Mouse (Mus musculus): ENCODE measurements around the gene Mpc2. TPM values are rescaled to one million over a fixed set of nuclear protein-coding genes. Genes with fewer than 3 reads are reported as not detected.
A peak's percentile ranks its signal among the peaks of the same experiment; 100 is the strongest.

The Mpc2 gene
- polyA plus RNA-seq, 1 experiment from 2014 or later: 780 TPM

- DNase-seq (ENCODE audit: low spot score): no peak
- no peaks in the 10 kb centered on the region; the same call in 1 of the 2 replicates for H3K4me1 ChIP-seq (replicated peaks; ENCODE audit: insufficient read depth, low read length)
- H3K9ac ChIP-seq (ENCODE audit: low read depth, low read length): no peak overlapping the region
- no peak overlapping the region for H3K27ac ChIP-seq
- no peaks in the 10 kb centered on the region for H3K36me3 ChIP-seq (ENCODE audit: insufficient read depth, low read length)
- no peaks in the 10 kb centered on the region for H3K27me3 ChIP-seq (ENCODE audit: insufficient read depth, low read length)
- no peaks in the 10 kb centered on the region for H3K9me3 ChIP-seq (replicated peaks; ENCODE audit: low read length)
- no peak overlapping the region for H3K4me3 ChIP-seq (replicated peaks; ENCODE audit: low read depth, low read length)
- TF ChIP-seq CTCF (IDR thresholded peaks at IDR 0.05; ENCODE audit: low read depth): no peak
- H3K4me2 ChIP-seq (ENCODE audit: low read length): no peak overlapping the region
- ATAC-seq (replicated peaks; ENCODE audit: low FRiP score, low read depth): no peak
Observed at GRCm38 (mm10) chr1:165441201-165441600, 19.2 kb upstream of the Mpc2 start.

DNA sequence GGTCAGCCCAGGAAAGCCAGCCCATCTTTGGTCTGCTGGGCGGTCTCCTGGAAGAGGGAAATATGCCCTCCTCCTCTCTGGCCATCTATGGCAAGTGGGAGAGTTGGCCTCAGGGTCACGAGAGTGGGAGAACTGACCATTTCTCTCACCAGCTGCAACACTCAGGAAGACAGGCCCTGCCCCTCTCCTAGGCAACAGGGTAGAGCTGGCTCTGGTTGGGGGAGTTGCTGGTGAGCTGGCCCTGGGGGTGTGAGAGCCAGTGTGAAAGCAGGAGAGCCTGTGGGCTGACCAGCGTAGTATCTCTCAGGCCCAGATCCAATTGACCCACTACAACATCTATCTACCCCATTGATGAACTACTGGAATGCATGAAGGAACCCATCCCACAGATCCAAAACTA, 18.7 kb upstream of the Mpc2 start:
- peak; percentile 24 for DNase-seq (ENCODE audit: low spot score)
- Histone ChIP-seq H3K36me3 (ENCODE audit: insufficient read depth, low read length) (no peaks in the 10 kb centered on the region), H3K27ac (no peak overlapping the region), H3K9ac (ENCODE audit: low read depth, low read length) (no peak overlapping the region), H3K4me1 (replicated peaks; ENCODE audit: insufficient read depth, low read length) (no peaks in the 10 kb centered on the region; the same call in 1 of the 2 replicates), H3K4me3 (replicated peaks; ENCODE audit: low read depth, low read length) (no peak overlapping the region), H3K27me3 (ENCODE audit: insufficient read depth, low read length) (no peaks in the 10 kb centered on the region), H3K4me2 (ENCODE audit: low read length) (no peak overlapping the region), H3K9me3 (replicated peaks; ENCODE audit: low read length) (no peaks in the 10 kb centered on the region)
- no peak for TF ChIP-seq CTCF (IDR thresholded peaks at IDR 0.05; ENCODE audit: low read depth)
- WGBS: 71% methylated on average over 3 of the region's 3 CpGs
- ATAC-seq (replicated peaks; ENCODE audit: low FRiP score, low read depth): peak; percentile 59

- H3K4me2 ChIP-seq (ENCODE audit: low read length): peak overlapping the region; percentile 80
- ATAC-seq (replicated peaks; ENCODE audit: low FRiP score, low read depth) (no peak), DNase-seq (ENCODE audit: low spot score) (no peak)
- peak overlapping the region; percentile 92 for H3K9ac ChIP-seq (ENCODE audit: low read depth, low read length)
- H3K36me3 ChIP-seq (ENCODE audit: insufficient read depth, low read length): no peaks in the 10 kb centered on the region
- peak overlapping the region; percentile 99 for H3K4me3 ChIP-seq (replicated peaks; ENCODE audit: low read depth, low read length)
- H3K27ac ChIP-seq: peak overlapping the region; percentile 99; the same call in 1 of the 2 replicates
- 13% methylated on average over 7 of the region's 7 CpGs for WGBS
- H3K4me1 ChIP-seq (replicated peaks; ENCODE audit: insufficient read depth, low read length): no peaks in the 10 kb centered on the region
- H3K9me3 ChIP-seq (replicated peaks; ENCODE audit: low read length): no peaks in the 10 kb centered on the region
- H3K27me3 ChIP-seq (ENCODE audit: insufficient read depth, low read length): no peaks in the 10 kb centered on the region
- no peak for TF ChIP-seq CTCF (IDR thresholded peaks at IDR 0.05; ENCODE audit: low read depth)
Observed at GRCm38 (mm10) chr1:165459041-165459502, 1.4 kb upstream of the Mpc2 start.

DNA sequence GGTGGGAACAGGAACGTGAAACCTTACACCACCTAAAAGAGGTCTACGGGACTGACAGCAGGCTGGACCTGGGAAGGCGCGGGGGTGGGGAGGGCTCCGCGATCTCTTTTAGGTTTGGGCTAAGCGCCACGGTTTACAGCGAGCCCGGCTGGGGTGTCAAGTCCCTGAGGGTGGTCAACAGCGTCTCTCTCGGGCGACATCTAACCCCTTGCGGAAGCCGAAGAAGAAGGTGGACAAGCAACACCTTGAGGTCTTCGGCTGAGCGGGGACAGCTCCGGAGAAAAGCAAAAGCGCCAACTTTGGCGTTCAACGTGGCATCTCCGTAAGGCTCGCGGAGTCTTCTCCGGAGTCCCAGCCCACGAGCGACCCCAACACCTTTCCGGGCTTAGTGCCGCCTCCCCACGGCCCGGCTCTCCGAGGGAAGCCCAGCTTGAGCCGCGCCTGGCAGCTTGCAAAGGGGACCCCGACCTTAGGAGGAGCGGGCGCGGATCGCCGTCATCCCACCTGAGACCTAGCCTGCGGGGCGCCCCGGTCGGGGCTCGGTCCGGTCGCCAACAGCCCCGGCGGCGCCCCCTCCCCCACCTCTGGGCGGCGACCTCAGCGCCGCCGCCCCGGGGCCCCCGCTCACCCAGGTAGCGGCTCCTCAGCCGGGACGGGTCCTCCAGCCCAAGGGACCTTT, 795 bp upstream of the Mpc2 start:
- ATAC-seq (replicated peaks; ENCODE audit: low FRiP score, low read depth): no peak
- under 1% methylated on average over 58 of the region's 60 CpGs for WGBS
- H3K9ac ChIP-seq (ENCODE audit: low read depth, low read length): peak overlapping the region; percentile 92

GRCm38 (mm10) chr1:165460801-165461377, 452 bp downstream of the Mpc2 start:
- DNase-seq (ENCODE audit: low spot score) (peak; percentile 100), ATAC-seq (replicated peaks; ENCODE audit: low FRiP score, low read depth) (peak; percentile 97)
- 2% methylated on average over 41 of the region's 41 CpGs for WGBS
- peak overlapping the region; percentile 74 for H3K4me2 ChIP-seq (ENCODE audit: low read length)
- peak overlapping the region; percentile 99 for H3K4me3 ChIP-seq (replicated peaks; ENCODE audit: low read depth, low read length)
- peak overlapping the region; percentile 92 for H3K9ac ChIP-seq (ENCODE audit: low read depth, low read length)
- peak; percentile 56 for TF ChIP-seq CTCF (IDR thresholded peaks at IDR 0.05; ENCODE audit: low read depth)
- H3K9me3 ChIP-seq (replicated peaks; ENCODE audit: low read length): no peaks in the 10 kb centered on the region
- H3K4me1 ChIP-seq (replicated peaks; ENCODE audit: insufficient read depth, low read length): no peaks in the 10 kb centered on the region
- peak overlapping the region; percentile 99 for H3K27ac ChIP-seq
- H3K36me3 ChIP-seq (ENCODE audit: insufficient read depth, low read length): no peaks in the 10 kb centered on the region
- no peaks in the 10 kb centered on the region for H3K27me3 ChIP-seq (ENCODE audit: insufficient read depth, low read length)

More for the DNA sequence above, 795 bp upstream of the Mpc2 start:
- Histone ChIP-seq H3K4me2 (ENCODE audit: low read length) (peak overlapping the region; percentile 80), H3K36me3 (ENCODE audit: insufficient read depth, low read length) (no peaks in the 10 kb centered on the region), H3K4me3 (replicated peaks; ENCODE audit: low read depth, low read length) (peak overlapping the region; percentile 99), H3K4me1 (replicated peaks; ENCODE audit: insufficient read depth, low read length) (no peaks in the 10 kb centered on the region), H3K9me3 (replicated peaks; ENCODE audit: low read length) (no peaks in the 10 kb centered on the region), H3K27me3 (ENCODE audit: insufficient read depth, low read length) (no peaks in the 10 kb centered on the region), H3K27ac (peak overlapping the region; percentile 99)
- peak; percentile 69 for DNase-seq (ENCODE audit: low spot score)
- TF ChIP-seq CTCF (IDR thresholded peaks at IDR 0.05; ENCODE audit: low read depth): no peak

DNA sequence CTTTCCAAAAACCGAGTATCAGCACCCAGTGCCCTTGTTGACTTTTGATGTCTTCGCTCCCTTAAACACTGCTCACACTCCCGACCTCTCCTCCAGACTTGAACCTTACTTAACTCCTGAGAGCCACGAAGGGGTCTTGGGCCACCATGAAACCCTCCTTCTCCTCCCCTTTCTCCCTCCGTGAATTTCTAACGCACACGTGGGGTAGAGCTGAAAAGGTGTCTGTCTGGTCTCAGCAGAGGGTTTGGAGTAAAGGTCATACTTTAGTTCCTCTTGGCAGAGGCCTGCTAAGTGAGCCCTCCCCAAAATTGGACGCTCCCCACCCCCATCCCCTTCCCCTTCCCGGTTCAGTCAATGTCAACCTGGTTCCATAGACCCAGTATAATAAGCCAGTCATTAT, 1.2 kb downstream of the Mpc2 start:
- H3K4me2 ChIP-seq (ENCODE audit: low read length): peak overlapping the region; percentile 74

More for the DNA sequence above, 1.2 kb downstream of the Mpc2 start:
- 1% methylated on average over 9 of the region's 9 CpGs for WGBS
- Histone ChIP-seq H3K36me3 (ENCODE audit: insufficient read depth, low read length) (no peaks in the 10 kb centered on the region), H3K9ac (ENCODE audit: low read depth, low read length) (peak overlapping the region; percentile 78), H3K27ac (peak overlapping the region; percentile 86), H3K4me1 (replicated peaks; ENCODE audit: insufficient read depth, low read length) (no peaks in the 10 kb centered on the region), H3K27me3 (ENCODE audit: insufficient read depth, low read length) (no peaks in the 10 kb centered on the region), H3K4me3 (replicated peaks; ENCODE audit: low read depth, low read length) (peak overlapping the region; percentile 99), H3K9me3 (replicated peaks; ENCODE audit: low read length) (no peaks in the 10 kb centered on the region)
- TF ChIP-seq CTCF (IDR thresholded peaks at IDR 0.05; ENCODE audit: low read depth): no peak
- DNase-seq (ENCODE audit: low spot score) (peak; percentile 20), ATAC-seq (replicated peaks; ENCODE audit: low FRiP score, low read depth) (no peak)

Measured in kidney, postnatal 0 days (tissue).